Comparison of ENCODE assay signal across 15 mouse cellular contexts in genomic region chr12:5189446-5190150, GRCm38 (mm10).
DNase-seq lines count a peak whose midpoint lies in the region; ATAC-seq and TF ChIP-seq lines count a peak whose summit lies in the region.
"Had no signal": no experiment of that assay in that cellular context is flagged by ENCODE, and none has a peak within 500 bp of the region (broad histone marks: within the 10 kb centered on the region; RNA-seq: fewer than 3 reads in every experiment).

No protein-coding gene starts in this region.

- peaks cover 54% of the 10 kb centered on the region for H3K4me1 ChIP-seq in heart, embryonic 10.5 days
- H3K4me1 ChIP-seq in heart, adult 2 months (ENCODE audit: control insufficient read depth, insufficient read depth, low read length): peaks cover 6% of the 10 kb centered on the region
- H3K4me1 ChIP-seq in embryonic facial prominence, embryonic 10.5 days: peaks cover 65% of the 10 kb centered on the region
- peaks cover 32% of the 10 kb centered on the region for H3K4me1 ChIP-seq in midbrain, embryonic 11.5 days (ENCODE audit: control insufficient read depth, insufficient read depth, low read length)
- peaks cover 38% of the 10 kb centered on the region for H3K4me1 ChIP-seq in neural tube, embryonic 12.5 days

- no peak overlapping the region for H3K4me3 ChIP-seq in heart, embryonic 10.5 days
- H3K4me3 ChIP-seq in heart, adult 2 months: no peak overlapping the region
- H3K4me3 ChIP-seq in embryonic facial prominence, embryonic 10.5 days: no peak overlapping the region
- no peak overlapping the region for H3K4me3 ChIP-seq in midbrain, embryonic 11.5 days (ENCODE audit: low read depth, low read length)
- no peak overlapping the region for H3K4me3 ChIP-seq in neural tube, embryonic 12.5 days
- H3K4me3 ChIP-seq: heart, embryonic 13.5 days; kidney, embryonic 15.5 days; limb, embryonic 13.5 days had no signal

- H3K27me3 ChIP-seq in heart, embryonic 10.5 days (ENCODE audit: insufficient read depth, poor library complexity, severe bottlenecking): no peaks in the 10 kb centered on the region
- no peaks in the 10 kb centered on the region for H3K27me3 ChIP-seq in heart, adult 2 months (ENCODE audit: control insufficient read depth, insufficient read depth, low read length)
- H3K27me3 ChIP-seq in embryonic facial prominence, embryonic 10.5 days (replicated peaks; ENCODE audit: low read depth, poor library complexity, severe bottlenecking): no peaks in the 10 kb centered on the region
- no peaks in the 10 kb centered on the region for H3K27me3 ChIP-seq in midbrain, embryonic 11.5 days (ENCODE audit: control insufficient read depth, insufficient read depth, low read length)
- no peaks in the 10 kb centered on the region for H3K27me3 ChIP-seq in neural tube, embryonic 12.5 days (replicated peaks)
- H3K27me3 ChIP-seq: heart, embryonic 13.5 days; kidney, embryonic 15.5 days; limb, embryonic 13.5 days had no signal

- no peak overlapping the region for H3K4me2 ChIP-seq in midbrain, embryonic 11.5 days
- H3K4me2 ChIP-seq in neural tube, embryonic 12.5 days (replicated peaks): peak overlapping the region; percentile 32
- H3K4me2 ChIP-seq: heart, embryonic 13.5 days; kidney, embryonic 15.5 days; limb, embryonic 13.5 days had no signal

- no peak for TF ChIP-seq EP300 in heart, adult 2 months (IDR thresholded peaks at IDR 0.05; ENCODE audit: insufficient read depth, low read depth, low read length)

- TF ChIP-seq CTCF in heart, adult 2 months (IDR thresholded peaks at IDR 0.05): no peak

- H3K36me3 ChIP-seq in heart, embryonic 10.5 days: no peaks in the 10 kb centered on the region
- no peaks in the 10 kb centered on the region for H3K36me3 ChIP-seq in heart, adult 2 months (ENCODE audit: control insufficient read depth, insufficient read depth, low read length)
- H3K36me3 ChIP-seq in embryonic facial prominence, embryonic 10.5 days (replicated peaks): no peaks in the 10 kb centered on the region
- no peaks in the 10 kb centered on the region for H3K36me3 ChIP-seq in midbrain, embryonic 11.5 days (ENCODE audit: control insufficient read depth, insufficient read depth, low read length)
- no peaks in the 10 kb centered on the region for H3K36me3 ChIP-seq in neural tube, embryonic 12.5 days
- H3K36me3 ChIP-seq: heart, embryonic 13.5 days; kidney, embryonic 15.5 days; limb, embryonic 13.5 days had no signal

- TF ChIP-seq POLR2A in heart, adult 2 months (IDR thresholded peaks at IDR 0.05; ENCODE audit: insufficient read depth, low read depth, low read length): no peak

- DNase-seq in heart, embryonic 10.5 days (ENCODE audit: low spot score): no peak
- DNase-seq in heart, adult 2 months: no peak
- peak; percentile 53 for DNase-seq in embryonic facial prominence, embryonic 10.5 days (ENCODE audit: low spot score)
- DNase-seq in midbrain, embryonic 11.5 days (ENCODE audit: low spot score, missing footprints): peak; percentile 92
- no peak for DNase-seq in lung, adult 18-20 months
- no peak for DNase-seq in adrenal gland, postnatal 4 days (ENCODE audit: low spot score in 2 of 2)
- DNase-seq in adipocyte (ENCODE audit: low spot score): no peak
- DNase-seq: cerebellum, adult 2 months; lung, postnatal 36 days; thymus, postnatal 25 days had no signal

- H3K9ac ChIP-seq in heart, adult 2 months (ENCODE audit: low read depth, low read length): no peak overlapping the region
- H3K9ac ChIP-seq in midbrain, embryonic 11.5 days (ENCODE audit: low read length): no peak overlapping the region
- H3K9ac ChIP-seq in neural tube, embryonic 12.5 days: no peak overlapping the region
- H3K9ac ChIP-seq: heart, embryonic 13.5 days; kidney, embryonic 15.5 days had no signal

- 0 out of 2 replicates have a peak, but pooled peaks have one; percentile 8 for ATAC-seq in midbrain, embryonic 11.5 days (ENCODE audit: low FRiP score)
- ATAC-seq in neural tube, embryonic 12.5 days (ENCODE audit: low FRiP score, low read depth): peak; percentile 19; the same call in 1 of the 2 replicates

- intact Hi-C loops in heart, adult 2 months (cut with DNase I): no loop called here

- no peaks in the 10 kb centered on the region for H3K79me2 ChIP-seq in heart, adult 2 months (replicated peaks; ENCODE audit: control insufficient read depth, insufficient read depth, low read length)

- H3K27ac ChIP-seq in heart, embryonic 10.5 days: peak overlapping the region; percentile 80
- H3K27ac ChIP-seq in heart, adult 2 months: no peak overlapping the region
- peak overlapping the region; percentile 75 for H3K27ac ChIP-seq in embryonic facial prominence, embryonic 10.5 days (replicated peaks)
- H3K27ac ChIP-seq in midbrain, embryonic 11.5 days (ENCODE audit: low read depth, low read length): no peak overlapping the region
- no peak overlapping the region for H3K27ac ChIP-seq in neural tube, embryonic 12.5 days
- H3K27ac ChIP-seq: kidney, embryonic 15.5 days; stomach, postnatal 0 days had no signal

- H3K9me3 ChIP-seq in heart, embryonic 10.5 days: no peaks in the 10 kb centered on the region
- no peaks in the 10 kb centered on the region for H3K9me3 ChIP-seq in embryonic facial prominence, embryonic 10.5 days
- no peaks in the 10 kb centered on the region for H3K9me3 ChIP-seq in midbrain, embryonic 11.5 days (ENCODE audit: control insufficient read depth, low read length)
- H3K9me3 ChIP-seq in neural tube, embryonic 12.5 days: no peaks in the 10 kb centered on the region
- H3K9me3 ChIP-seq: heart, embryonic 13.5 days; kidney, embryonic 15.5 days; limb, embryonic 13.5 days had no signal

- WGBS in heart, embryonic 10.5 days: 48% methylated on average over 15 of the region's 15 CpGs
- 77% methylated on average over 15 of the region's 15 CpGs for WGBS in heart, adult 2 months
- 31% methylated on average over 15 of the region's 15 CpGs for WGBS in embryonic facial prominence, embryonic 10.5 days
- 29% methylated on average over 15 of the region's 15 CpGs for WGBS in midbrain, embryonic 11.5 days
- 7% methylated on average over 15 of the region's 15 CpGs for WGBS in neural tube, embryonic 12.5 days

Comparison
In these comparisons a context has a peak if more than half of its experiments do, and no peak if none do; other contexts are left out.
1. H3K27ac ChIP-seq: peak in heart, embryonic 10.5 days (single experiment) and embryonic facial prominence, embryonic 10.5 days (single experiment); none in heart, adult 2 months (single experiment), midbrain, embryonic 11.5 days (single experiment) and neural tube, embryonic 12.5 days (single experiment).
2. DNase-seq: peak in embryonic facial prominence, embryonic 10.5 days (single experiment) and midbrain, embryonic 11.5 days (single experiment); none in heart, embryonic 10.5 days (single experiment), heart, adult 2 months (0 of 2), lung, adult 18-20 months (0 of 2), adrenal gland, postnatal 4 days (0 of 2) and adipocyte (single experiment).